Mouse (Mus musculus) right cerebral cortex, postnatal 10 days (tissue): Measurements from ENCODE around the gene Cdc42se2.

Experiments
- DNase-seq, 2 experiments: peaks; one replicate each; pipeline ENCODE4 v3.0.0; 2021; ENCODE audit warnings: low spot score in 2 of 2

Cdc42se2 gene

GRCm38 (mm10) chr11:54755148-54755664 lies 32.3 kb downstream of the Cdc42se2 start:
- no peak for DNase-seq

- DNase-seq, result peak; percentile 61 to 62
Measured at GRCm38 (mm10) chr11:54754301-54755147, 33.0 kb downstream of the Cdc42se2 start.

DNA sequence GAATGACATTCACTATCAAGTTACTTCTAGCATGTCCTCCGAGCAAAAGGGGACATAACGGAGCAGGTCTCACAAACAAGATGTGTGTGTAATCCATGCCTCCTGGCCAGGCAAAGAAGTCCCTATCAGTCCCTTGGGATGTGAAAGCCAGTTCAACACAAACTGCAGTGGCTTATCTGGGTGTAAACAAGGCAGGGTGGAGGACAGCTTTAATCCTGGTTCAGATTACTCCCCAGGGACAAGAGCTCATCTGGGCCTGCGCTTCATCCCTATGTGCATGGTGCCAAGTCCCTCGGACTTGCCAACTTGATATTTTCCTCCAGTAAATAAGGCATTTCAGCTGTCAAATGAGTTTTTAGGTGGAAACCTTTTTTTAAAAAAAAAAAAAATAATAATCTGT lies 36.0 kb downstream of the Cdc42se2 start:
- DNase-seq, result no peak

- no peak for DNase-seq
Measured at GRCm38 (mm10) chr11:54748891-54749290, 38.6 kb downstream of the Cdc42se2 start.

GRCm38 (mm10) chr11:54744231-54744630 lies 43.2 kb downstream of the Cdc42se2 start:
- no peak for DNase-seq

DNA sequence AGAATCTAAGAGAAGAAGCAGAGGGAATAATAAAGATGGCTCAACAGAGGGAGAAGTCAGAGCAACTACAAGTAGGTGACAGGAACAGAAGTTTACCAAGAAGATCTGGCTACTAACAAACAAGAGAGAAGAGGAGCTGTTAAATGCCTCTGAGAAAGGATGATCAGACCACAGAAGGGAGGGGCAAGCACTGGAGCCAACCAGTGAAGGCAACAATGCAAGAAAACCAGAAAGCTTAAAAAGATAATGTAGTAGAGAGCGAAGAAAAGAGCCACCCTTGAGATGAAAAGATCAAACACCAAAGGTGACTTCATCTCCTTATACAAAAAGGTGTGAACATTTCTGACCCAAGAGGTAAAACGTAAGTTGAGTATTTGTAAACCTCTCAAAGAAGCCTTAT lies 46.1 kb downstream of the Cdc42se2 start:
- no peak for DNase-seq

- no peak for DNase-seq
Measured at GRCm38 (mm10) chr11:54739012-54739750, 48.3 kb downstream of the Cdc42se2 start.

- no peak for DNase-seq
Measured at GRCm38 (mm10) chr11:54736903-54737302, 50.6 kb downstream of the Cdc42se2 start.

DNA sequence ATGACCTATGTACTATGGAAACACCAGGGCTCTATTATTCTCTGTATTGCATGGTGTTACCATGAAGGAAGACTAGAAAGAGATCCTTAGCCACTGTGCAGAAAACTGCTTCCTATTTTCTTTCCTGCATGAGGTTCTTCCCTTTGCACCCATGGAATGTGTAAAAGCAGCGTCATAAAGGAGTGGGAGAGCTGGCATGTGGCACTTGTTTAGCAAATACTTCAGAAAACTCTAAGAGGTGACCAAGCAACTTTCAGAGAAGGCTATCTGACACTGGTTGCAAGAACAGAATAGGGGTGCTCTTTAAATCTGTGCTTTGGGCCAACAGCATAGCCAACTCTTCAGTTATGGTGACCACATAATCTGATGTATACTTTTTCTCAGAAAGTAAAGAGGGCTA lies 52.4 kb downstream of the Cdc42se2 start:
- no peak for DNase-seq

GRCm38 (mm10) chr11:54733546-54733945 lies 53.9 kb downstream of the Cdc42se2 start:
- DNase-seq, result no peak

GRCm38 (mm10) chr11:54731367-54731766 lies 56.1 kb downstream of the Cdc42se2 start:
- DNase-seq, result no peak

GRCm38 (mm10) chr11:54730931-54731330 lies 56.5 kb downstream of the Cdc42se2 start:
- no peak for DNase-seq

DNA sequence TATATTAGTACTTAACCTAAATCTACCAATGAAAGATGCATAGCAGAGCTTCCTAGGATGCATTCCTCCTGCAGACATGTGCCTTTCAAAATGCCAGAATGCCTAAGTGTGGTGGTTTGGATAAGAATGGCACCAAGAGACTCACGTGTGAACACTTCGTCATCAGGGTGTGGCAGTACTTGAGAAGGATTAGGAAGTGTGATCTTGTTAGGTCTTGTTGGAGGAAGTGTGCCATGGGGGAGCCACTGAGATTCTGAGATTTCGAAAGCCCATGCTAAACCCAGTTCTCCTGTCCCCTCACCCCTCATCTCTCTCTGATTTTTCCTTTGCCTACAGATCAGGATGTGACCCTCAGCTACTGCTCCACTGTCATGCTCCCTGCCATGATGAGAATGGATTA lies 58.2 kb downstream of the Cdc42se2 start:
- no peak for DNase-seq

DNA sequence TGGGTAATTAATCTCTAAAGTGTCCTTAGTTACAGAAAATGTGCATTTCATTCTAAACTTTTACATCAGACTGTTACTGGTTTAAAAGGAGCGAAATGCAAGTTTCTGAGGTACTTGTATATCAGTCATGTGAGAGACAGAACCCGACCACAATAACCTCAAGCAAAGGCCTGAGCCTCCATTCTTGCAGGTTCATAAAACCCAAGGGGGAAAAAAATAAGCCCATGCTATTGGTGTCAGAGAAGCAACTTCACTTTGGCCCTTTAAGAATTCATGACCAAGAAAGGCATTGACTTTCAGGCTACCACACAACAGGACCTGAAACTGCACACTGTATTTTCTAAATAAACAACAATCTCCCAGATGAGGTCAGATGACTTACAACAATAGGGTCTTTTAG lies 59.1 kb downstream of the Cdc42se2 start:
- no peak for DNase-seq

DNA sequence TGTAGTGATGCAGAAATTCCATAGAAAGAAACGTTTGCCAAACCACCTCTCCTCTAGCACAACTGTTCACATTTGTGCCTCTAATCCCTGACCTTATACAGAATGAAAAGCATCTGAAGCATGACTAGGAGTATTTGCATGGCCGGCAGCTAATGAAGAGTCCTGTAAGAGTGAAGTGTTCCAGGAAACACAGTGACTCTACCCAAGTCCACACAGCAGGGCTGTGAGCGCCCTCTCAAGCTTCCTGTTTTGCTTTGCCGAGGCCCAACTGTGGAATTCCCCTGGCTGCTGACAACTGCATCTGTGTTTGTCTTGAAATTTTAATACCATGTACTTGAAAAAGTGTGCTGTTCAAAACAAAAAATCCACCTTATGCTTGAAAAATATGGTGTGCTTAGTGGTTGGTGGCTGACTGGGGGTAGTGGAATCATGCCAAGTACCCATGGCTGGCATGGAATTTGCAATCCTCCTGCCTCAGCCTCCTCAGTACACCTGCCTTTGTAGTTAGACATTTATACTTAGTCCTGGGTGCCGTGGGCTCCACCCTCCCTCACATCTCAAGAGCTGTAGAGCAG lies 60.1 kb downstream of the Cdc42se2 start:
- DNase-seq, result peak in 1 of 2 experiments; percentile 37

DNA sequence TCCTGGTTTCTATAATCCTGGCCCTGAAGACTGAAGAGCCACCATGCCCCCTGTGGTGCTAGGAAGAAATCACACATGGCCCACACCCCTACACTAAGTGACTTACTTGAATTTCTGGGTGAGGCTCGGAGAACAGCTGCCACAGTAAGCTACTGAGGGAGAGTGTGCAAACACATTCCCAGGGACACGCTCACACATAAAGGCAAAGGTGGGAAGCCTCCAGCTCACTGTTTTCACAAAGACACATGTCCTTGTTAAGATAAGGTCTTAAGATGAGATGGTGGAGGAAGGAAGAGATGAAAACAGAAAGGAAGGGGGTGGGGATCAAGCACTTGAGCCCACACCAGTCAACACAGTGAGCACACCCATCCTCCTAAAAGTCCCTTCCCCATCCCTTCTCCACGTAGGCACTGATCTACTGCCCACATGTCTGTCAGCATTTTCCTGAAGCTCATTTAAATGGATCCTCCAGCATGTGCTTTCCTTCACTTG lies 60.9 kb downstream of the Cdc42se2 start:
- no peak for DNase-seq

- DNase-seq, result peak; percentile 58 to 60
Measured at GRCm38 (mm10) chr11:54724353-54725034, 63.0 kb downstream of the Cdc42se2 start.

DNA sequence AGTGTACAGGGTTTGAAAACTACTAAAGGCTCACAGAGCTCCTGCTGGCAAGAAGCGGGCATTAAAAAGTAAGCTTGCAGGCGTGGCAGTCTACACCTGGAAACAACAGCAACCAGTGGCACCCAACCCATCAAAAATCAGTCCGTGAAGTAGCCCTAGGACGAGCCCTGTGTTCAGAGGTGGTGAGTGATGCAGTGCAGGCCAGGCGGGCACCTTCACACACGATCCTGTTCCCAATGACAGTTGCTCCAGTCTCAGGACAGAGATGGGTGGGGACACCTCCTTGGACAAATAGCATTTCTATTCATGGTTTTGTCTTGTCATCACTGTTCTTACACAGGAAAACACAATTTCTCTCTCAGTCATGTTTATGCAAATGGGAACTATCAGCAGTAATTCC lies 65.4 kb downstream of the Cdc42se2 start:
- DNase-seq, result no peak

DNA sequence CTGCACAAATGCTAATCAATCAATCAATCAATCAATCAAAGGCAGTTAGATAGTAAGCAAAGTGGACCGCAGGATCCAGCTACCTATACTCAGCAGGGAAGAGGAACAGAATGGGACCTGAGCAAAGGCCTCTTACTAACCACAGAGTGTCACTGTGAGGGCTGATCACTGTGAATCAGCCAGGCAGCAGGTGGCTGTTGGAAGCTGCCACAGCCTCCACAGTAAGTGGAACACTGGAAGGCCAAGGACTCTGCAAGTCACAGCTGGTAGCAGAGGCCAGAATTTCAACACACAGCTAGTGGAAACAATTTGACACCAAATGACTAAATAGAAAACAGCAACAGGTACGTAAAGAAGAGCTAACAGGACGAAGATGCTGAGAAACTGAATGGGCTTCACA lies 68.9 kb downstream of the Cdc42se2 start:
- DNase-seq, result no peak

DNA sequence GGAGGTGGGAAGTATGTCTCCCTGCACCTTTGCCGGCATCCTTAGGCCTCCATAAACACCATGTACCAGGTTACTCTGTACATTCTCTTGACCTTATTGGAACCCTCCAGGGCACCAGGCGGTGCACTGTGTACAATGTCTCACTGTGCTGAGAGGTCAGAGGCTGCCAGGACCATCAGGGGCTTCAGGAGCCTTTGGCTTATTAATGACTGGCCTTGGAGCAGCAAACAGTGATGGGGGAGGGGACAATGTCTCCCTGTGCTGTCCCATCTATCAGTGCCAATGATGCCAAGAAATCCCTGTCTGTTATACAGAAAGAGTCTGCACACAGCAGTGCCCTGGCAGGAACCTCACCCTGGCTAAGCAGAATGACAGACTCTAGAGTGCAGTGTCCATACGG lies 69.6 kb downstream of the Cdc42se2 start:
- DNase-seq, result no peak

DNA sequence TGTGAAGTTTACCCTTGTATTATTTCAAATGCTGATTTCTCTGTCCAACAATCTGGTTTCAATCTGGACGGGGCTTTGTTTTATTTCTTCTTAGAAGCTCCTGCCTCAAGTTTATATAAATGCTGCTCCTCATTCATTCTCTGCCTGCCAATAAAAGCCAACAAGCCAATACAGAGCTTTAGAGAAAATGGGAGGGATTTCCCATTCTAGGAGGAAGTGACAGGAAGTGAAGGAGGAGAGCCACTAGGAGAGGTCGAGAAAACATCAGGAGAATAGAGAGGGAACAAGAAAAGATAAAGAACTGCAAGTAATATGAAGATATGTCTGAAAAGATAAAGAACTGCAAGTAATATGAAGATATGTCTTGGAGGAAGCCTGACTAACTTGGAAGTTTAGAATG lies 74.6 kb downstream of the Cdc42se2 start:
- no peak for DNase-seq
